Mouse (Mus musculus) fibroblast of lung, adult 2 months (primary cell): ENCODE results near the gene Inhbc.

Experiments
- DNase-seq: peaks from one replicate; pipeline ENCODE4 v3.0.0-alpha.2; 2011; ENCODE audit warnings: low read depth

Gene Inhbc

GRCm38 (mm10) chr10:127351719-127352118, 18.5 kb downstream of the Inhbc start:
- no peak for DNase-seq

GRCm38 (mm10) chr10:127351285-127351595, 19.0 kb downstream of the Inhbc start:
- DNase-seq: no peak

GRCm38 (mm10) chr10:127350594-127351284, 19.5 kb downstream of the Inhbc start:
- peak; percentile 28 for DNase-seq

GRCm38 (mm10) chr10:127349810-127350209, 20.4 kb downstream of the Inhbc start:
- DNase-seq: no peak

GRCm38 (mm10) chr10:127348957-127349356, 21.3 kb downstream of the Inhbc start:
- DNase-seq: no peak

- DNase-seq: no peak
Observed at GRCm38 (mm10) chr10:127346173-127346572, 24.1 kb downstream of the Inhbc start.

GRCm38 (mm10) chr10:127343029-127343428, 27.2 kb downstream of the Inhbc start:
- DNase-seq: no peak

GRCm38 (mm10) chr10:127341891-127342639, 28.2 kb downstream of the Inhbc start, which contains the start of gene Gli1:
TSS of gene Gli1 (minus strand) at chr10:127341974.
- peak; percentile 62 for DNase-seq

GRCm38 (mm10) chr10:127341360-127341690, 28.9 kb downstream of the Inhbc start:
- DNase-seq: no peak

GRCm38 (mm10) chr10:127340577-127341359, 29.5 kb downstream of the Inhbc start:
- DNase-seq: no peak

GRCm38 (mm10) chr10:127339683-127340576, 30.3 kb downstream of the Inhbc start:
- DNase-seq: no peak

- DNase-seq: peak; percentile 86
Observed at GRCm38 (mm10) chr10:127338930-127339682, 31.1 kb downstream of the Inhbc start.

- DNase-seq: no peak
Observed at GRCm38 (mm10) chr10:127337536-127338099, 32.6 kb downstream of the Inhbc start.

- no peak for DNase-seq
Observed at GRCm38 (mm10) chr10:127336952-127337351, 33.3 kb downstream of the Inhbc start.

- DNase-seq: no peak
Observed at GRCm38 (mm10) chr10:127335271-127335670, 35.0 kb downstream of the Inhbc start.

- DNase-seq: no peak
Observed at GRCm38 (mm10) chr10:127333152-127333551, 37.1 kb downstream of the Inhbc start.

- DNase-seq: no peak
Observed at GRCm38 (mm10) chr10:127332211-127332874, 37.9 kb downstream of the Inhbc start.

- DNase-seq: no peak
Observed at GRCm38 (mm10) chr10:127330212-127330611, 40.0 kb downstream of the Inhbc start.

- no peak for DNase-seq
Observed at GRCm38 (mm10) chr10:127327461-127328145, 42.6 kb downstream of the Inhbc start.

GRCm38 (mm10) chr10:127326828-127327227, 43.4 kb downstream of the Inhbc start:
- DNase-seq: no peak
